Mouse (Mus musculus): ENCODE measurements around the gene Aprt.

GRCm38 (mm10) chr8:122579196-122579595, 2.5 kb upstream of the Aprt start:
- no peak for TF ChIP-seq CTCF (IDR thresholded peaks at IDR 0.05; ENCODE audit: extremely low read depth, insufficient read depth, low read length)
- TF ChIP-seq POLR2A (IDR thresholded peaks at IDR 0.05; ENCODE audit: extremely low read depth, insufficient read depth, low read length), result no peak
